Mouse (Mus musculus) cerebellum, postnatal 4 days (tissue): ENCODE data around the gene Tppp3.

Experiments
- DNase-seq, 2 experiments: peaks; one replicate each; pipeline ENCODE4 v3.0.0; 2022; ENCODE audit warnings: low spot score in 2 of 2, mixed read lengths in 1 of 2

The Tppp3 gene

GRCm38 (mm10) chr8:105467396-105467985 lies 3.8 kb downstream of the Tppp3 start:
- no peak for DNase-seq

DNA sequence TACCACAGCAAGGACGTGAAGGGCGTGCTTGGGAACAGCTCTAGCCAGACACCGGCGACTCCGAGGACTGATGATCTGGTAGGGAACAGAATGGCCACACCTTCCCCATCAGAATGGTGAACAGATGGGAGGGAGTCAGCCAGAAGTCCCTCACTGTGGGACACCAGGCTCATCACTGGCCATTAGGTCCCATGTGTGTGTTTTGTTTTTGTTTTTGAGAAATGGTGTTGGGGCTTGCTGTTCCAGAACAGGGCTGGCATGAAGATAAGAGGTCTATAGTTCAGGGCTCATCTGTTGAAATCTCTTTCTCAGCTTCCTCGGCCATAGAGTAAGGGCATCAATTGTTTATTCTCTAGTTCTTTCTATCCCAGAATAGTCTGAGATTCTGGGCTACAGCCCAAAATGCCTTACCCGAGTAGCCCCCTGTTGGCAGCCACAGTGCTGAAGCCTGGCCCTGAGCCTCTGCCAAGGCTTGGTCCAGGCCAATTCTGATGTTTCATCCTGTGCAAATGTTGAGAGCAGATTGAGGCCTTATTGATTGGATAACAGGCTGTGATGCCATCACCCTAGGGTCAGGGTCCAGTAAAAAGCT lies 4.5 kb downstream of the Tppp3 start:
- peak; percentile 65 to 82 for DNase-seq

DNA sequence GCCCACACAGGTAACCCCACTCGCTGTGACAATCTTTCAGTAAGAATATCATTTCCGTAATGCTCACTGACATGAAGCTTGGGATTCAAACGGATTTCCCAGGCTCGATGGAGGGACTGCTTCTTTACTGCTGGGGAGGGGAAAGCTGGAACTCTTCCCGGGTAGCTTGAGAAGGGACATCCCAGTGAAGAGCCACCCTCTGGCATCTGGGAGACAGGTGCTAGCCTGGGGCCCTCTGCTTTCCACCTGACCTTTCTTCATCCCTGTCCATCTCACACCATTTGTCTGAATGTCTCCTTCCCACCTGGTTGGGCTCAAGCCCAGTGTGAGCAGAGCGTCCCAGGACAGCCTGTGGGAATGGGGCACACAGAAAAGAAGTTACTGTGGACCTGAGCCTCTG lies 5.1 kb downstream of the Tppp3 start:
- DNase-seq, result no peak

DNA sequence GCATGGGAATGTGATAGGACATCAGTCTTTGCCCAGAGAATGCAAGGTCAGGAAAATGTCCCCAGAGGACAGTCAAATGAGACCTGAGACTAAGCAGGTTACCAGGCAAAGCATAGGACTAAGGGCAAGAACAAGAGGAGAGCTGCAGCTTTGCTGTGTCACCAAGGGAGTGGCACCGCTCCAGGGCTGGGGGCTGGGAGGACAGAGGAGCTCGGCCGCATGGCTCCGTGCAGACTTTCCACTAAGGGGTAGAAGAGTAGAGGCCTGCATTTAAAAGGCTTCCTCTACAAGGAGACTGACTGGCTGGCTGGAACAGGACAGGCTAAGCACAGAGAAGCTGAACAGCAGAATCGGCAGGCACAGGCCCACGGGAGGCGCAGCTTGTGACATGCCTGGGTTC lies 6.7 kb downstream of the Tppp3 start:
- DNase-seq, result no peak

DNA sequence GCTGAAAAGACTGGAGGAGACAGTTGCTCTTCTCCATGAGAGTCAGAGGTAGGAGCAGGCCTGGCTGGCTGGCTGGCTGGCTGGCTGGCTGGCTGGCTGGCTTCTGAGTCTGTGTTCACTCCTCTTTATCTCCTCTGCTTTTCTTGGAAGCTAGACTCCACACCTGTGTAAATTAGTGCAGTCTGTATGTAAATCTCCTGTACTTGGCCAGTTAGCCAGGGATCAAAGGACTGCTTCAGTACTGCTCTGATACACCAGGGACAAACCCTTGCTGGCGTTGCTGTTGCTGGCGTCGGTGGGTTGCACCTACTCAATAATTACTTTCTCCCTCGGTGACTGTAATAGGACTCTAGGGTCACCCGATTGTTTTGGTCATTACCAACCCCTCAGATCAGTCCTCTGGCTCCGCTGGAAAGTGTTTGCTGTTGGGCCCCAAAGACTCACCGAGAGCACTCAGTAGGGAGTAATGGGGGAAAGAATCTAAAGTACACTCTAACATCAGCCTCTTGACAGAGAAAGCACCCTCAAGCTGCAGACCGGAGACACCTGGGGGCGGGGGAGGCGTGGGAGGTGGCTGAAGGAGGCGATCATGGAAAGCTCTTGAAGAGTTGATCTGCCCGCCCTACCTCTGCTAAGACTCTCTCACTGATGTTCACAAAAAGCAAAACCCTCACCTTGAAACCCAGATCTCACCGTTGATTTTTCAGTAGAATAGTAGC lies 10.1 kb downstream of the Tppp3 start:
- no peak for DNase-seq

DNA sequence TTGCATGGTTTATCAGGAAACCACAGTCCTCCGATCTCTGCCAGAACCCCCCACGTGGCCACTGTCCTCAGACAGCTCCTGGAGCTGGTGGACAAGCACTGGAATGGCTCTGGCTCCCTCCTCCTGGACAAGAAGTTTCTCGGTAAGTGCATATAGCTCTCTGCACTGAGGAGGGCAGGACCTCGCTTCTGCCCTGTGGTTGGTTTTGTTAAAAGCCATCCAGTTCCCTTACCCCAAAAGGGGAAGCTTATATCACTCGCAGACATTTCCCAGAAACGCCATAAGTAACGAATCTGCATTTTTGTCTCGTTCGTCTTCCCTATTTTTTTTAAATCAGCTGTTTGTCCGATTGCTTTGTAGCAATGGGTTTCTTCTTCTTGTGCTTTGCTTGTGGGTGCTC lies 16.1 kb downstream of the Tppp3 start:
- DNase-seq, result no peak

DNA sequence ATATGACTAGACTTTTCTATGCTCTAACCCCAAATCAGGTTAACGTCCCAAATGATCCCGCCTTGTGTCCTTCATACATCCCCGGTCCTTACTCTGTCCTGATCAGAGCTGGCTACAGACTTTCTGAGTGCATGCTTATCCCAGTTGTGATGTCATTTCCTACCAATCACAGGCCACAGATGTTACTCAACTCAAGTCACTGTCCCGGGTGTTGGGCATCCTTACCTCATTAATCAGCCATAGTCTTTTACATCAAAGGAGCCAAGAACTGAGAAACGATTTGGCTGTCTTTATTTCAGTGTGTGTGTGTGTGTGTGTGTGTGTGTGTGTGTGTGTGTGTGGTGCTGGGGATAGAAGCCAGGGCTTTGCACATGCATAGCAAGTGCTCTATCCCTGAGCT lies 17.2 kb downstream of the Tppp3 start:
- no peak for DNase-seq

- no peak for DNase-seq
Measured at GRCm38 (mm10) chr8:105453296-105453695, 18.0 kb downstream of the Tppp3 start.

DNA sequence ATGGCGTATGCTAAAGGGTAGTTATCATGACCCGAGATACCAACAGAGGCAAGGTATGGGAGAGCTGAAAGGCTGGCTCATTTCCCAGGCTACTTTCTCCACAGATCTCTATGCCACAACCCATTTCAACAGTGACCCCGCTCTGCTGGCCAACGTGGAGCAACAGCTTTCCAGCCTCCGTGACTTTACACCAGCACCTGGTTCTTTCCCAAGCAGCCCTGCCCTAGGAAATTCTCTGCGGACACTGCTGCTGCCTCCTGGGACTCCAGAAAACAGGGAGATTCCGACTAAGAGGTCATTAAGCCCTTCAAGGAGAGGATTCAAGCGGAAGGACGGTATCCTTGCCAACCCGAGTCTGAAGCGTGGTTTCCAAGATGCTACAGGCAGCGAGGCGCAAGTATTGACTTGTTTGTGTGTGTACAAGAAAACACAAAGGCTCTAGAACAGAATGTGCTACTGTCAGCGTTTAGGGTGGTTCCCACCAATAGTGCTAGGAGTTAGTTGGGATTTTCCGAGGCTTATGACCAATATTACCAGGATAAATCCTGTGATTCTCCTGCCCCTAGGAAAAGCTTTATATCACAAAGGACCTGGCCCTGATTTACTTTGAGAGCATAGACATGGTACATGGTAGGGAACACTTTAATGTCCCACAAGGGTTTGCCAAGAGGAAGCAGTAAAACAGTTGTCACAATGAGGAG lies 19.3 kb downstream of the Tppp3 start:
- no peak for DNase-seq

DNA sequence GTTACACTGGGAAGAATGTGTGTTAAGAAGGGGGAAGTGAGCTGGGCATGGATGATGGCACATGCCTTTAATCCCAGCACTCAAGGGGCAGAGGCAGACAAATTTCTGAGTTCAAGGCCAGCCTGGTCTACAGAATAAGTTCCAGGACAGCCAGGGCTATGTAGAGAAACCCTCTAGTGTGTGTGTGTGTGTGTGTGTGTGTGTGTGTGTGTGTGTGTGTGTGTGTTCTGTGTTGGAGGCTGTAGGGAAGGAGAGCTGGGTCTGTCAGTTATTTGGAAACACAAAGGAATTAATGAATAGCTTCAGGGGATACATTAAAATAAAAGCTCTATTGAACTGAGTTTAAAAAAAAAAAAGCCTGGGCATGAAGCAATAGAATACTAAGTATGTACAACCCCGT lies 20.3 kb downstream of the Tppp3 start:
- DNase-seq, result no peak

GRCm38 (mm10) chr8:105448596-105448995 lies 22.7 kb downstream of the Tppp3 start:
- no peak for DNase-seq

- no peak for DNase-seq
Measured at GRCm38 (mm10) chr8:105448188-105448587, 23.1 kb downstream of the Tppp3 start.

DNA sequence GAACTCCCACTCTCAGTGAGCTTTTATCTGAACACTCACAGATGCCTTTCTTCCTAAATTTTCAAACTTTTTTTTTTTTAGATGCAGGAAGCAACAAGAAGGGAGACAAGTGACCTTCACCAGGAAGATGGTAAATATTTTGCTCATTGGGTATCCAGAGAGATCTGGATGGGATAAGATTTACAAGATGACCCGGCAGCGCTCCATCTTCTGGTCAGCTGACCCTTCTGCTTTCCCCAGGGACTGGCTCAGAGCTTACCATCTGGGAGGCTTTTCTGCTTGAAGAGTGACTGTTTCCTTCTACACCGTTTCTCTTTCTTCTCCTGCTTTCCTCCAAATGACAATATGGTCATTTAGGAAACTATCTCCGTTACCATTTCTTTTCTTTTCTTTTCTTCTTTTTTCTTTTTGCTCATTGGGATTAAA lies 25.2 kb downstream of the Tppp3 start:
- peak in 1 of 2 experiments; percentile 51 for DNase-seq

- no peak for DNase-seq
Measured at GRCm38 (mm10) chr8:105445296-105446126, 25.8 kb downstream of the Tppp3 start.

GRCm38 (mm10) chr8:105442661-105443060 lies 28.7 kb downstream of the Tppp3 start:
- DNase-seq, result no peak

- DNase-seq, result peak in 1 of 2 experiments; percentile 63
Measured at GRCm38 (mm10) chr8:105441433-105441832, 29.9 kb downstream of the Tppp3 start.

- peak; percentile 33 to 52 for DNase-seq
Measured at GRCm38 (mm10) chr8:105438865-105439264, 32.5 kb downstream of the Tppp3 start.

GRCm38 (mm10) chr8:105437078-105437748 lies 34.1 kb downstream of the Tppp3 start:
- DNase-seq, result no peak

- no peak for DNase-seq
Measured at GRCm38 (mm10) chr8:105436218-105436617, 35.1 kb downstream of the Tppp3 start.

- no peak for DNase-seq
Measured at GRCm38 (mm10) chr8:105434136-105434535, 37.2 kb downstream of the Tppp3 start.

DNA sequence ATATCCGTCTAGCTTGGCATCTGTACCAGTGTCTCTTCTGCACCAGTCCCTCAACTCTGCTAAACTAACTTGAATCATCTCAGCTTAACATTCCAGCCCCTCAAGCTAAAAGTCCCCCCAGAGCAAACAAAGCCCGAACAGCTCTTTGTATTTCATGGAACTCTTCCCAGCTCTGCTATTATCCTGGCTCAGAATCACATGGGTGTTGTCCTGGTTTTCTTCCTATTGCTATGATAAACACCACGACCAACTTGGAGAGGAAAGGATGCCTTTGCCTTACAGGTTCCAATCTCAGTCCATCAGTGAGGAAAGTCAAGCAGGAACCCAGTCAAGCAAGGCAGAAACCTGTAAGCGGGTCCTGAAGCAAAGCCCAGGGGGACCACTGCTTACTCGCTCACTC lies 37.8 kb downstream of the Tppp3 start:
- no peak for DNase-seq
